Mouse (Mus musculus): ENCODE results near the gene Asgr1.

- no peak for TF ChIP-seq POLR2A (IDR thresholded peaks at IDR 0.05; ENCODE audit: borderline replicate concordance, extremely low read depth, insufficient read depth, insufficient read length, poor library complexity, severe bottlenecking)
- TF ChIP-seq CTCF (IDR thresholded peaks at IDR 0.05; ENCODE audit: borderline replicate concordance, extremely low read depth, insufficient read depth, insufficient read length), result no peak
Observed at GRCm38 (mm10) chr11:70097396-70097795, 43.5 kb downstream of the Asgr1 start.

Measured in brain, embryonic 14.5 days (tissue).